Mouse (Mus musculus): Measurements from ENCODE around the gene Lyl1.

GRCm38 (mm10) chr8:84663483-84664327 lies 37.6 kb upstream of the Lyl1 start:
- TF ChIP-seq CTCF (IDR thresholded peaks at IDR 0.05; ENCODE audit: insufficient read depth, low read length) = no peak
- TF ChIP-seq POLR2A (IDR thresholded peaks at IDR 0.05; ENCODE audit: borderline replicate concordance, extremely low read depth, low read depth, low read length) = peak; percentile 90; the same call in 1 of the 2 replicates
